Mouse (Mus musculus): Measurements from ENCODE around the gene Rab27a. TPM values are rescaled to one million over a fixed set of nuclear protein-coding genes. Genes with fewer than 3 reads are reported as not detected.

Rab27a gene
- 6.6 and 9.8 TPM in 2 replicates for polyA plus RNA-seq (2012; rRNA removed)

DNA sequence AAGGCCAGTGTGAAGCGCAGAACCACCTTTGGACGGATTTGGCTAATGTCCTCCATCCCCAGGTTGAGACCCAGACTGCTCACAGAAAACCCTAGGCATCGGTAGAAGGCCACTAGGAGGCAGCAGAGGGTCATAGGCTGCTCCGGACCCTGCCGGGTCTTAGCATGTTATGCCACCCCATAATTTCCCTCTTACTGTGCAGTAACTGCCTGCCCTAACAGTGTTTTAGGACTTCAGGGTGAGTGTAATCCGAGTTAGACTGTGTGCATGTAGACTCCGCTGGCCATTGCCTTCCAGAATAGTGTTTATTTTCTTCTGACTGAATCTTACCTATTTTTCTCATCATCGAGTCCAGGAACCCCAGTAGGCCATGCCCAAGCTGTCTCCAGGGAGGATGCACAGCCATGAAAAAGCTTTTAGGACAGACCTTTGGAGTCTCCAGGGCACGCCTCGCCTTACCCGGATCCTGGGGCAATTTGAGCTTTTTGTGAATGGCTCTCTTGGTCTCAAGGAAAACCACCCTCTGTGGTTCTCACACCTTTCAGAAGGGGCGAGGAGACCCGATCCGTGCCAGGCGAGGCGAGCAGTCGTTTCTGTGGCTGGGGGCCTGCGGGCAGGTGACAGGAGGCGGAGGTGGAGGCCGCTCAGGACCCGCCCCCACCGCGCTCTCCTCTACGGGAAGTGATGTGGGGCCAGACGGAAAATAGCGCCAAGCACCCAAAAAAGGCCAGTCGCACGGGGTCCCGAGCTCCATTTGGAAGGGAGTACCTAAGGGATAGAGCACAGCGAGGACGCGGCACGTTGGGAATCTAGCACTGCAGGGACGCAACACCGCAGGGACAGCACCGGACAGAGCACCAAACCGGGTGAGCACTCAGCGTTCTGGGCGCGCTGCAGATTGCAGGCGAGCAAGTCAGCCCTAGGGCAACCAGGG, at the start of gene Rab27a:
Rab27a (plus strand) TSS at position 709 of the 934 bp plus-strand sequence.

DNA sequence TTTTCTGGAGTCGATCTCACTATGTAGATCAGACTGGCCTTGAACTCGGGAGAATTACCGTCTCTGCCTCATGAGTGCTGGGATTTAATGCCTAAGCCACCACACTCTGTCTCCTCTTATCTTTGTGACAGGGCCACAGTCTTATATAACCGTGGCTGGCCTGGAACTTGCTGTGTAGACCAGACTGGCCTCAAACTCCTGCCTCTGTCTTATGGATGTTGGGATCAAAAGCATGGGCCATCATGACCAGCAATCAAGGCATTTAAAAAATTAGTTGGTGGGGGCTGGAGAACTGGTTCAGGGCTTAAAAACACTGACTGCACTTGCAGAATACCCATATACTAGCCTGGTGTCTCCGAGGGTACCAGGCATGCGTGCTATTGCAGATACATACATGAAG, 4.6 kb upstream of the Rab27a start, which contains the start of gene Pigb:
Pigb (minus strand) TSS at position 299 of the 400 bp plus-strand sequence.

DNA sequence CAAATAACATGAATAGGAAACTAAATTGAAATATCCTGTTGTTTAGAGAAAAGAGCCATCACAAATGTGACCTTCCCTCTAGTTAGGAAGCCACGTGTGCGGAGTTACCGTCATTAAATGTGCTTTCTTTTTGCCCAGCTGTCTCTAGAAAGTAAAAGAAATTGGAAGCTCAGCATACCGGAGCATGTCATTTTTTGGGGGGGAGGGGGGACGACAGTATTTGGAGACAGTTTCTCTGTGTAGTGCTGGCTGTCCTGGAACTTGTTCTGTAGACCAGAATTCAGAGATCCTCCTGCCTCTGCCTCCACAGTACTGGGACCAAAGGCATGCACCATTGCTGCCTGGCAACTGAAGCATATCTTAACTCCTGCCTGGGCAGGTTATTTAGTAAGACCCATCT, 56.9 kb downstream of the Rab27a start, which contains the start of gene Khdc3:
Khdc3 (plus strand) TSS at position 301 of the 400 bp plus-strand sequence.

DNA sequence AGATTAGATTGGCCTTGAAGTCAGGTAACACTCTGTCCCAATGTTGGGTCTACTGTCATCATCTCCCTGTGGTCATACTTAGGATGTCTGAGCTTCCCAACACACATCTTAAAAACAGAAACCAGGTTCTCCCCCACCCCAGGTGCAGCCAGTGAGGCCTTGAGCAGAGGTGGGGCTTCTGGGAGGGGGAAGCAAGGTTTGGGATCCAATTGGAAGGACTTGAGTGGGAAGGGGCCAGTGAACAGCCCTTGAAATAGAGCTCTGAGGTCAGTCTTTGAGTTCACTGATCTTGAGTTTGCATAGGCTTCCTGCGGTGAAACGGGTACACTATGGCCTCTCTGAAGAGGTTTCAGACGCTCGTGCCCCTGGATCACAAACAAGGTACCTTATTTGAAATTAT, 57.5 kb downstream of the Rab27a start, which contains the start of gene Gm20509:
Gm20509 (plus strand) TSS at position 290 of the 400 bp plus-strand sequence.

DNA sequence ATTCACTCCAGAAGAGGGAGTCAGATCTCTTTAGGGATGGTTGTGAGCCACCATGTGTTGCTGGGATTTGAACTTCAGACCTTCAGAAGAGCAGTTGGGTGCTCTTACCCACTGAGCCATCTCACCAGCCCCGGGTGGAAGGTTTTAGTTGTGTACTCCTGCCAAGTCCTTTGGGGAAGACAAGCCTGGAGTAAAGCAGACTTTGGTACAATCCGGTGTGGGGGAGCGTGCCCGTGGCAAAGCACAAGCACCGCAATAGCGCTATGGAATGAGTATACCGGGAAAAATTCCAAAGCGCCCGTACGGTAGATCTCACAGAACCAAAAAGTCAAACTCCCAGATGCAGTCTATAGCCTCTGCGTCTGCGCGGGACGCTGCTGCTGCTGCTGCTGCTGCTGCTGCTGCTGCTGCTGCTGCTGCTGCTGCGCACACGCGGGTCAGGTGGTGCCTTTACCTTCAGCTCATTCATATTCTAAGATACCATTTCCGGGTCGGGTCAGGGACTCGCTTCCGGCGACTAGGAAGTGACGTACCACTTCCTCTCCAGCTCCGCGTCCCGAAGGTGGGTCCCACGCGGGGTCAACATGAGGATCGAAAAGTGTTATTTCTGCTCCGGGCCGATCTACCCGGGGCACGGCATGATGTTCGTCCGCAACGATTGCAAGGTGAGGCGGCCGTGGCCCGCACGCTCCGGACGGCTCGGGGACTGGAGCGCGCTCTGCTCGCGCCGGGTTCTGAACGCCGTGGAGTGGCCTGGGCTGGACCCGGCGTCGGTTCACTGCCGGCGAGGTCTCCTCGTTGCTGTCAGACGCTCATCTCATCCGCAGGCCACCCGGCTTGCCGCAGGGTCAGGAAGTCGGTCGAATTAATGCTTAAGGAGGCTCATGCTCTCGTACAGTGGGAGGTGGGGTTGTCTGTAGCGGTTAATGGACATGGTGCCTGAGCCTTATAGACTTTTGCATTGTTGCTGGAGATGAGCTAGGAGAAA, 68.6 kb downstream of the Rab27a start, which contains the start of gene Rsl24d1:
Rsl24d1 (plus strand) TSS at position 508 of the 988 bp plus-strand sequence.

Other genes with a start within 250 kb of the Rab27a start
- 0.23 and 0.46 TPM in 2 replicates for gene Prtg, start 238.0 kb upstream of the Rab27a start, polyA plus RNA-seq (2012; rRNA removed)
- gene Pygo1, start 119.2 kb upstream of the Rab27a start, polyA plus RNA-seq (2012; rRNA removed) = 1.4 and 2.1 TPM in 2 replicates
- gene Dyx1c1, start 86.1 kb upstream of the Rab27a start, polyA plus RNA-seq (2012; rRNA removed) = 1.1 and 1.2 TPM in 2 replicates
- gene Gm44503, start 86.0 kb upstream of the Rab27a start, polyA plus RNA-seq (2012; rRNA removed) = not detected in 2 replicates
- 8.1 and 8.2 TPM in 2 replicates for gene Ccpg1os, start 59.5 kb upstream of the Rab27a start, polyA plus RNA-seq (2012; rRNA removed)
- 4.7 and 5.7 TPM in 2 replicates for gene Ccpg1, start 59.4 kb upstream of the Rab27a start, polyA plus RNA-seq (2012; rRNA removed)
- 9.9 and 12.2 TPM in 2 replicates for gene Pigb, start 4.5 kb upstream of the Rab27a start, polyA plus RNA-seq (2012; rRNA removed)
- 33.9 and 54.0 TPM in 2 replicates for gene Khdc3, start 57.0 kb downstream of the Rab27a start, polyA plus RNA-seq (2012; rRNA removed)
- gene Gm20509, start 57.6 kb downstream of the Rab27a start, polyA plus RNA-seq (2012; rRNA removed) = 0.20 TPM in 1 of 2 replicates, not detected in the other
- 11.1 and 13.6 TPM in 2 replicates for gene Rsl24d1, start 68.6 kb downstream of the Rab27a start, polyA plus RNA-seq (2012; rRNA removed)

All from ovary, adult 2 months (tissue).